Mouse (Mus musculus) CD4-positive, CD25-positive, alpha-beta regulatory T cell, adult 4 months (primary cell): ENCODE measurements around the gene Hbq1b. TPM values are rescaled to one million over a fixed set of nuclear protein-coding genes. Genes with fewer than 3 reads are reported as not detected.

Experiments used
- ATAC-seq: one replicate; pipeline ENCODE4 v1.8.0; 2017
- polyA plus RNA-seq, 2 experiments: library from polyadenylated mRNA; unstranded; fragments of 100-300 nt; shearing (Covaris generic); gene quantifications; one replicate each; pipeline ENCODE4 v1.2.1; 2017

Hbq1b gene
- polyA plus RNA-seq, 2 experiments from 2014 or later, result not detected

DNA sequence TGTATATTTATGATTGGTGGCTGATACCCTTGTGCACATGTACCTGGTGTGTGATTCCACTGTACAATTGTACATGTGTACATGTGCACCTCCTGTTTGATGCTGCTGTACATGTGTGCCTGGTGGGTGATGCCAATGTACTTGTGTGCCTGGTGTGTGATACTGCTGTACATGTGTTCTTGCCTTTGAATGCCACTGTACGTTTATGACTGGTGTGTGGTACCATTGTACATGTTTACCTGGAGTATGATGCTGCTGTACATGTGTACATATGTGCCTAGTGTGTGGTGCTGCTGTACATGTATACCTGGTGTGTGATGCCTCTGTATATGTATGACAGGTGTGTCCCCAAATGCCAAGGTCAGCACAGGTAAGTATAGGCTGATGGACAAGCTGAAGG lies 14.7 kb downstream of the Hbq1b start:
- ATAC-seq, result no peak

DNA sequence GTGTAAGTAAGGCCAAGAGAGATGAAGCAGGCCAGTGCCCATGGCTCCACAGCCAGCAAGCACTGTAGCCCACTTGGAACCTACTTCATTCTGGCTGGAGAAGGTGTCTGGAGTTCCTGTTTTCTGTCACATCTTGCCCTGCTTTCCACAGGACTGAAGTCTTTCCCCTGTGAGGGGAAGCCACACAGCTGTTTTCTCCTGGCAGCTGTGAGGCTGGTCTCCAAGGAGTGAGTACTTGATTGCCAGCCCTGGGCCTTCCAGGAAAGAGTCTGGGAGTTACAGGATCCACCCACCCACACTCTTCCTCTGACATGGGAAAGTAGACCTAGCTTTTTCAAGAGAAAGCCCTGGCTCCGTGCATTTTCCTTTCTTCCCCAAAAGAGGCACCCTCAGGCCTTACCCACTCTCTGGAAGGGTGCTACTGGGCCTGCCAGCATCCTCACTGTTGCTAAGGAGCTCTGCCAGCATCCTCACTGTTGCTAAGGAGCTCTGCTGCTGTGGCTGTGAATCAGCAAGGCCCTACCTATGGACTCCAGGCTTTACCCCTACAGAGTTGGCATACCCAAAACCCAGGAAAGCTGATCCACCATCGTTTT lies 16.2 kb downstream of the Hbq1b start:
- no peak for ATAC-seq

DNA sequence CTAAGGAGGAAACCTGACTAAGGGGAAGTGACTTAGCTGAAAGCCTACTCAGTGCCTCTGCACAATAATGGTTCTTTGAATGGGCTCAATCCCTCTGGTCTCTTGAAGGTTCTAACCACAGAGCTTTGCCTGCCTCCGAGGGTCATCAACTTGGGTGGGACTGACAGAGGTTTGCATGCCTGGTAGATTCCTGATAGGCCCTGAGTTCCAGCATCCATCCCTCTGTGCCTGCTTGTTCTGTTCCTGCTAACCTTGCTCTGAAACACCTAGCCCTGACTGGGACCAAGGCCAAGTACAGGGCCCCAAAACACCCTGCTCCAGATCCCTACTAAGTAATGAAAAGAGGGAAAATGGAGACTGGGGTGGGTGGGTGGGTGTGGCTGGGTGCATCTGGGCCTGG lies 16.7 kb downstream of the Hbq1b start:
- ATAC-seq, result no peak

DNA sequence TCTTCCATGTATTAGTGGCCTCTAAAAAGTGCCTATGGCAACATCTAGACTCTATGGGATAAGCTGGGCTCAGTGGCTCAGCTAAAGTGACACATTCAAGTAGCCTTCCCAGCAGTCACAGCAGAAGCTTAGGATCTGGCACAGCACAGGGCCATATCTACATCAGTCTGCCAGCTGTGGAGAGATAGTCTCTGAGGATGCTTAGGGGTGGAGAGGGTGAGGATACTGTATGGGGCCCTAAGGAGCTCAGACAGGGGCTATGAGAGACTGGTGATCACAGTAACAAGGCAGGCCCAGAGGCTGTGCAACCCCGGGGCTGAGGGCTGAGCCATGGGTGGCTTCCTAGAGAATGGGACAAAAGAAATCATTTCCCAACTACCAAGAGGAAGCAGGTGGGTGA lies 20.2 kb downstream of the Hbq1b start:
- no peak for ATAC-seq

DNA sequence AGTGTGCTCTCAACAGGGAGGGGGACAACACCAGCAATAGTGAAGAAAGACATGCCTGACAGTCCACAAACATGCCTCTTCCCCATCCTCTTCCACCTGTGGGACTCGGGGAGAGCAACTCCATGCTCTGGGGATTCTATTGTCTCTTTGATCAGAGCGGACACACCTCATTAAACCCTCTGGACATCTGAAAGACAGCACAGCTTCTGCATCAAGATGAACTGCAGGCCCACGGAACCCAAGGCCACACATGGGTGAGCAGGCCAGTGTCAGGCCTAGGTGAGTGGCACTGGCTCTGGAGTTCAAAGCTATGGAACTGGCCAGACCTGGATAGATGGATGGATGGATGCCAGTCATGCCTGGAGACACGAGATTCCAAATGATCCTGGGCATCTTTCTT lies 22.7 kb downstream of the Hbq1b start:
- no peak for ATAC-seq

DNA sequence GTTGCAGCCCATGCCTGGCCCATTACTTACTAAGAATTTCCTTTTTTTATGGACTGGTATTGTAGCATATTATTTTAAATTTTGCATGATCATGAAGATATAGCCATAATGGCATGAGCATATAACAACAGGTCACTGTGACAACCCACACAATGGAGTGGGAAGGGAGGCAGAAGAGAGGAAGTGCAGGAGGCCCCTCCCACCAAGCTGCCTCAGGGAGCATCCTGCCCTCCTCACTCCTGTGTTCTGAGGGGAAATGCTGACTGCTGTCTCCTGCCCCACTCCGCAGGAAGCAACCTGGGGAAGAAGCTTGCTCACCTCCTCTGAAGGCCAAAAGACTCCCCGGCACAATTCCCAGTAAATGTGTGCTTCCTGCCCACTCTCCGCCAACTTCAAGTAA lies 23.2 kb downstream of the Hbq1b start:
- no peak for ATAC-seq

DNA sequence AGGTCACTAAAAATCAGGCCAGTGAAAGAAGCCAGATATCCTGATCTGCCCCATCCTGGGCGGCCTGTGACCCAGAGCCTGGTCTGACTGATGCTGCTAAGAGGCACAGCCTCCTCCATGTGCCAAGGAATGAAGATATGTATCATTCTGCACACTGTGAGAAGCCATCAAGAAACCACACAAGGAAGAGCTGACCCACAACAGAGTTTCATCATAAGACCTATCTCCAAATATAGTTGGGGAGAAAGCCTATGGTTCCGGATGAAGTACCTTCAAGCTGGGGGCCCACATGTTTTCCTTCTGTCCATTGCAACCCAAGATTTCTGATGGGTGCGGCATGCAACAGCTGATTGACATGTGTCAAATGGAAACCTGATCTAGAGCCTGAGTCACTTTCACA lies 29.2 kb downstream of the Hbq1b start:
- ATAC-seq, result no peak

DNA sequence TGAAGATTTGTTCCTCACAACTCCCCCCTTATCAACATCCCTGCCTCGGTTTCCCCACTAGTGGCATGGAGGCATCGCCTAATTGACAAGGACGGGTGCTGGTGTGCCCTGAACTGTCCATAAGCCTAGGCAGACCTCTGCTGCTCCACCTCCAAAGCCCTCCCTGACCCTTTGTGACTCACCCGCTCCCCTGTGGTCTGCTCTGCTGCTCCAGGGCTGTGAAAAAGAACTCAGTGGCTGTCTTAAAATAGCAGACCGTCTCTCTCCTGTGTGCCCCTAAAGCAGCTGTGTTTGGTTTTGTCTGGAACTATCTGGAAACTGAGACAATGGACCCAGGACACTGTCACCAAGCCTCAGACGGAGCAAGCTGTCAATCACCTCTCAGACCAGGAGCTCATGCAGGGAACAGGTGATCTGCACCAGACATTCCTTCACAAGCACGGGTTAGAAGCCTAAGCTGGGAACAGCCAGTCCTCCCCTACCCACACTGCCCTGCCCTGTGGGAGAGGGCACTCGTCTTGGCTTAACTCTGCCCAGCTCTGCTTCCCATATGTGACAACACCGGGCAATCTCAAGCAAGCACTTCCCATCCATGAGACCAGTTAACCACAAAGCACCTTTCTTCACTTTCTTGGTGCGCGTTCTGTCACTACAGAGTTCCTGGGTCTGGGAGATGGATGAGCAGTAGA lies 33.9 kb downstream of the Hbq1b start:
- ATAC-seq, result no peak

DNA sequence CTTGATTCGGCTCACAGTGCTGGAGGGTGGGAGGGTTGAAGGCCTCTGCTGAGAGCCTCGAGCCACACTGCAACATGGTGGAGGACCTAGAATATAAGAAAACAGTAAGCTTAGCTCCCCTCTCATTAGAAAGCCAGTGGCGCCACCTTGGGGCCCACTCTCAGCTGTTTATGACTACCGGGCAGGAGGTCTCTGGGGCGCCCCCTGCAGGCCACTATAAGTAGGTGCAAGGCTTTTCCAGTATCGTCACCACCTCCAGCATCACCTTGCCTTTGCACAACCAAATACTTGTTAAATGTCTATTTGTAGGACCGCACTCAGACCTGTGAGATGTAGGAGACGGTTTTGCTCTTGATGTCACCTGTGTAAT lies 34.4 kb downstream of the Hbq1b start:
- ATAC-seq, result no peak

DNA sequence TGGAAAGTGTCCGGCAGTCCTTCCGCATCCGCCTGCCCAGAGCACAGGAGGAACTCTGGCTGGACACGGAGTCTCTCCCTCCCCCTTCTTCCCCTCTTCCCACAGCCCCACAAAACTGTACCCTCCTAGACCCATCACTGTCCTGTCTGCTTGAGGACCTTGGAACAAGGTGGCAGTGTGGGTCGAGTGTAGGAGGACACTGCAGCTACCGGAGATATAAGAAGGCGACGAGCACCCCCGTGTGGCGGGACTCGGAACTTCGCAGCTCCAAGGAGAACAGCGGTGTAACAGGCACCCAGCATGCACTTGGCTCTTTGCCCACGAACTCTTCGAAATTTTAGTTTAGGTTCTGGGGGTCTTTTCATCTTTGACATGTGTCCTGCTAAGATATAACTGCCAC lies 37.8 kb downstream of the Hbq1b start:
- ATAC-seq, result peak; percentile 85

DNA sequence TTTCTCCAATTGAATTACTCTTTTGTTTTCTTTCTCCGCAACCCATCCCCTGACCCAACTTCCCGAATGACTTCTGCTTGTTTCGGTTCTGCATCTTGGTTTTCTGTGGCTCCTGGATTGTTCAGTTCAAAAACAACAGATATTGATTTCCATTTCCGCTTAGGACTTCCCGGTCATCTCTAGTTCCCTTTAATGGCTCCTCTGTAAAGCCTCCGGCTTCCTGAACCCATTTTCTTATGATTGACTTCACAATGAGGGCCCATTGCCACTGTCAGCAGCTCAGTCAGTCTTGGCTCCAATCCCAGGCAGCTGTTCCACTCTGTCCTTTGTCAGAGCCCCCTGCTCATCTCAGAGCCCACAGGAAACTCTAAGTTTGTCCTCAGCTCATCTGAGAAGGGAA lies 44.3 kb downstream of the Hbq1b start:
- no peak for ATAC-seq

DNA sequence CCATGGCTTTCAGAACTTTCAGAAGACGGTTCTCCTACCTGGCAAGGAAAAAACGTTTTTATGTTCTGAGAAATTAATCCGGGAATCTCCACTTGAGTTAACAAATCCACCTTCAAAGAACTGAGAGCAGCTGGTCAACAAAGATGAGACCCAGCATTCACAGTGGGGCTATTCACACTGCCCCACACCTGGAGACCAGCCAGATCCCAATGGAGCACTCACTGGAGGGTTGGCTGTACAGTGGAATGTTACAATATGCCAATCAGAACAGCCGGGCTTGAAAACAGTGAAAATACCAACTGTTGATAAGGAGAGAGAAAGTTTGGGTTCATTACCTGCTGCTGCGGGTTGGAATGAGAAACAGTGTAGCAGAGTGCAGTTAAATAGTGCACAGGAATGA lies 45.1 kb downstream of the Hbq1b start:
- ATAC-seq, result no peak

DNA sequence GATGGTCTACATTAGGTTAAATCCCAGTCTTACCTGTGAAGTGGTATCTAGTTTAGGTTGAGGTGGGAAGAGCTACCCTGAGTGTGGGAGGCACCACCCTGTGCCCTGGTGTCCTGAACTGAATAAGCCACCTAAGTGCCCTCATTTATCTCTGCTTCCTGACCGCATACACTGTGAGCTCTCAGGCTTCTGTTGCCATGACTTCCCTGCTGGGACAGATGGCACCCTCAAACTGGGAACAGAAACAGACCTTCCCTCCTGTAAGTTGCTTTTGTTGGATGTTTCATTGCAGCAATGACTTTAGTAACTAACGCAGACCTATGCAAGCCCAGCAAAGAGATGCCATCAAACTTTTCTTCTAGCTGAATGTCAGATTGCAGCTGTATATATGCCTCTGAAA lies 46.5 kb downstream of the Hbq1b start:
- ATAC-seq, result no peak

DNA sequence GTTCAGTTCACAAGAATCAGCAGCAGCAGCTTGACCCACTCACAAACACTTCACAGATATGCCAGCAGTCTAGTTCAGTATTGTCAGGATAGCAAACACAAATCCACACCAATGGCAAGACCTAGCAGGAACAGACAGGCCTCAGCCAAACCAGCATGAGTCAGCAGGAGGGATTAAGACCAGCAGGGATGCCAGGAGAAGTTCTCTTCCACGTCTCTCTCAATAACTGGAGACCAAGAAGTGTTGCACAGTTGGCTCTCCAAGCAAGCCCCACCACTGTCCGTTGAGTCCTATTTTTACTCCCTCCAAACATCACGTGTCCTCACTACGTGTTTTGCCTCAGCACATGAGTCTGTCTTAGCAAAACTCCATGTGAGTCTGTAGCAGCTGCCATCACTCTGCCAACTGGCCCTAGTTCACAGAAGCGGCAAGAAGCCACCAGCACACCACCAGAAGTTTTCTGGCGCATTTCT lies 49.7 kb downstream of the Hbq1b start:
- no peak for ATAC-seq

Other genes with a start within 250 kb of the Hbq1b start
- 10 to 100 TPM in 1 of 2 experiments, 1 to 10 TPM in 1; 5.8 to 10.0 TPM for gene Il9r, start 86.7 kb upstream of the Hbq1b start, polyA plus RNA-seq
- 10 to 100 TPM; 55.7 to 58.6 TPM for gene Snrnp25, start 81.5 kb upstream of the Hbq1b start, polyA plus RNA-seq
- 1 to 10 TPM in 1 of 2 experiments, not detected in 1; 1.1 TPM for gene Rhbdf1, start 64.7 kb upstream of the Hbq1b start, polyA plus RNA-seq
- 10 to 100 TPM; 27.0 to 39.9 TPM for gene Mpg, start 60.5 kb upstream of the Hbq1b start, polyA plus RNA-seq
- 10 to 100 TPM; 39.1 to 68.6 TPM for gene Nprl3, start 19.3 kb upstream of the Hbq1b start, polyA plus RNA-seq
- gene Hba-x, start 10.6 kb upstream of the Hbq1b start, polyA plus RNA-seq, result not detected
- gene Hba-a1, start 3.5 kb upstream of the Hbq1b start, polyA plus RNA-seq, result 1 to 10 TPM; 3.9 to 4.5 TPM
- 10 to 100 TPM in 1 of 2 experiments, not detected in 1; 13.1 TPM for gene Hba-a2, start 9.5 kb downstream of the Hbq1b start, polyA plus RNA-seq
- gene Hbq1a, start 13.1 kb downstream of the Hbq1b start, polyA plus RNA-seq, result not detected
- gene Sh3pxd2b, start 60.9 kb downstream of the Hbq1b start, polyA plus RNA-seq, result under 1 TPM in 1 of 2 experiments, not detected in 1; 0.28 TPM
- gene Ubtd2, start 168.4 kb downstream of the Hbq1b start, polyA plus RNA-seq, result 1 to 10 TPM; 1.8 to 4.9 TPM
- gene Efcab9, start 245.1 kb downstream of the Hbq1b start, polyA plus RNA-seq, result 1 to 10 TPM in 1 of 2 experiments, under 1 TPM in 1; 0.87 to 1.1 TPM
- gene Stk10, start 246.3 kb downstream of the Hbq1b start, polyA plus RNA-seq, result 100 to 1,000 TPM in 1 of 2 experiments, 10 to 100 TPM in 1; 84.0 to 217 TPM